ENCODE assay signal across 9 mouse cellular contexts in genomic region chr17:54014204-54014603, GRCm38 (mm10). TPM values are rescaled to one million over a fixed set of nuclear protein-coding genes. Genes with fewer than 3 reads are reported as not detected.
DNase-seq lines count a peak whose midpoint lies in the region; ATAC-seq and TF ChIP-seq lines count a peak whose summit lies in the region.
"Had no signal": no experiment of that assay in that cellular context is flagged by ENCODE, and none has a peak within 500 bp of the region (broad histone marks: within the 10 kb centered on the region; RNA-seq: fewer than 3 reads in every experiment).

No protein-coding gene starts in this region.

- H3K9me3 ChIP-seq in hindbrain, postnatal 0 days (ENCODE audit: low read length), result no peaks in the 10 kb centered on the region

- H3K9ac ChIP-seq in hindbrain, postnatal 0 days (replicated peaks; ENCODE audit: low read length), result no peak overlapping the region

- 5% methylated on average over 1 of the region's 1 CpGs for WGBS in hindbrain, postnatal 0 days

- H3K4me2 ChIP-seq in hindbrain, postnatal 0 days (ENCODE audit: low read depth, low read length), result no peak overlapping the region

- no peaks in the 10 kb centered on the region for H3K27me3 ChIP-seq in hindbrain, postnatal 0 days (ENCODE audit: insufficient read depth, low read length)

- no peaks in the 10 kb centered on the region for H3K4me1 ChIP-seq in hindbrain, postnatal 0 days (ENCODE audit: insufficient read depth, low read length)

- intact Hi-C loops in heart, postnatal 10 days (cut with DNase I), result loop anchor here (1.0 to 10.0 kb wide), 2 partner anchors 51 to 329 kb away; no protein-coding TSS in a partner anchor
- intact Hi-C loops in heart, postnatal 36 days (cut with DNase I), result loop anchor here (2.0 kb wide), 1 partner anchor 329 kb away; no protein-coding TSS in a partner anchor

- H3K27ac ChIP-seq in hindbrain, postnatal 0 days, result no peak overlapping the region

- H3K36me3 ChIP-seq in hindbrain, postnatal 0 days (ENCODE audit: insufficient read depth, low read length), result no peaks in the 10 kb centered on the region

- peak; percentile 4 to 38 for DNase-seq in heart, postnatal 10 days
- DNase-seq in heart, postnatal 36 days, result no peak
- peak; percentile 10 for DNase-seq in 3134 (ENCODE audit: extremely low read depth, insufficient read length, low spot score)
- DNase-seq in ZHBTc4 (ENCODE audit: low read depth, low spot score), result peak; percentile 49
- peak; percentile 70 for DNase-seq in hindbrain, postnatal 0 days (ENCODE audit: low spot score)
- DNase-seq in neural tube, embryonic 10.5 days (ENCODE audit: extremely low spot score, low spot score), result peak; percentile 15
- no peak for DNase-seq in gastrocnemius, postnatal 10 days
- DNase-seq in spleen, adult 18-20 months, result no peak

- no peak overlapping the region for H3K4me3 ChIP-seq in hindbrain, postnatal 0 days (ENCODE audit: low read length)

- peak; percentile 83 for TF ChIP-seq CTCF in hindbrain, postnatal 0 days (IDR thresholded peaks at IDR 0.05; ENCODE audit: low read depth)

- no peak for ATAC-seq in hindbrain, postnatal 0 days

RNA-seq across cellular contexts. Expression of gene Sult1c1, which starts 23.7 kb away (rescaled TPM):
- not detected for total RNA-seq in heart, postnatal 10 days (2021)
- not detected for total RNA-seq in heart, postnatal 36 days (2021)
- not detected in 2 replicates for total RNA-seq in hindbrain, postnatal 0 days (2014; rRNA removed)
- not detected in 2 replicates for polyA plus RNA-seq in hindbrain, postnatal 0 days (2015; fragmentation: Nextera tagmentation; extraction: Ambion mirVana)
- not detected for total RNA-seq in gastrocnemius, postnatal 10 days (2021)
- polyA plus RNA-seq: heart, embryonic 14.5 days had no signal

Comparison
In these comparisons a context has a peak if more than half of its experiments do, and no peak if none do; other contexts are left out.
1. DNase-seq: peak in heart, postnatal 10 days (2 of 2), 3134 (single experiment), ZHBTc4 (single experiment), hindbrain, postnatal 0 days (single experiment) and neural tube, embryonic 10.5 days (single experiment); none in heart, postnatal 36 days (0 of 2), gastrocnemius, postnatal 10 days (single experiment) and spleen, adult 18-20 months (0 of 2).